Comparison of ENCODE assay signal across 15 mouse cellular contexts in genomic region chr10:119038991-119039390, GRCm38 (mm10).
"Had no signal": no experiment of that assay in that cellular context is flagged by ENCODE, and none has a peak within 500 bp of the region (broad histone marks: within the 10 kb centered on the region; RNA-seq: fewer than 3 reads in every experiment).

No protein-coding gene starts in this region.

- DNase-seq: kidney, adult 8-10 months; kidney, postnatal 25 days; lung, postnatal 10 days; lung, postnatal 4 days; right cerebral cortex, adult 18-20 months; right cerebral cortex, postnatal 25 days had no signal

- H3K4me2 ChIP-seq: liver, embryonic 11.5 days; liver, embryonic 15.5 days; lung, embryonic 14.5 days; midbrain, embryonic 11.5 days had no signal

- H3K9me3 ChIP-seq: limb, embryonic 10.5 days; liver, embryonic 15.5 days had no signal

- ATAC-seq: intestine, postnatal 0 days; midbrain, embryonic 16.5 days had no signal

- H3K27me3 ChIP-seq: liver, embryonic 15.5 days had no signal

- H3K4me1 ChIP-seq: liver, embryonic 15.5 days had no signal

- H3K9ac ChIP-seq: liver, embryonic 15.5 days; lung, embryonic 14.5 days had no signal

- H3K4me3 ChIP-seq: left cerebral cortex, adult 2 months; limb, embryonic 10.5 days; liver, embryonic 15.5 days had no signal

- H3K36me3 ChIP-seq: limb, embryonic 10.5 days; liver, embryonic 15.5 days had no signal

- H3K27ac ChIP-seq: left cerebral cortex, adult 2 months; limb, embryonic 10.5 days; liver, embryonic 15.5 days; stomach, postnatal 0 days had no signal
